24 mouse cellular contexts compared by ENCODE assay signal in the genomic region with DNA sequence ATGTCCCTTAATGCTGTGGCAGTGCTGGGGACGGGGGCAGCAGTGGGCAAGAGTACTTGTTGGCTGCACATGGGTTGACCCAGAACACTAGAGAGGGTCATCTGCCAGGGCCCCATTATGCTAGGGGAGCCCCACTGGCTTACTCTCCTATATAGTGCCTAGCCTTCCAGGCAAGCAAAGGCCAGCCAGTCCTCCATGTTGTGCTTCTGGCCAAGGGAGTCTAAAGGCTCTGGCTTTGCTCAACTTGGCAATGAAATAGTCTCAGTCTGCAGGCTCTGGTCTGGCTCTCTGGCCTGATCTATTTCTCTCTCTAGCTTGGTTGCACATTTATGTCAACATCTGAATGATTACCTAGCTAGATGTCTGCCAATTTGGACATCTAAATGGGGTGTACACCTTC. TPM values are rescaled to one million over a fixed set of nuclear protein-coding genes. Genes with fewer than 3 reads are reported as not detected.
DNase-seq lines count a peak whose midpoint lies in the region; TF ChIP-seq lines count a peak whose summit lies in the region.
"Had no signal": no experiment of that assay in that cellular context is flagged by ENCODE, and none has a peak within 500 bp of the region (broad histone marks: within the 10 kb centered on the region; RNA-seq: fewer than 3 reads in every experiment).

No protein-coding gene starts in this region.

- peak; percentile 43 for DNase-seq in liver, adult 2 months (ENCODE audit: extremely low read depth, low read depth, low spot score)
- DNase-seq in liver = no peak
- DNase-seq in urinary bladder, postnatal 10 days (ENCODE audit: low spot score) = peak; percentile 3
- no peak for DNase-seq in urinary bladder, postnatal 4 days (ENCODE audit: low spot score in 2 of 2)
- no peak for DNase-seq in kidney, postnatal 36 days
- DNase-seq: adrenal gland, adult 8-10 months; adrenal gland, postnatal 14 days; adrenal gland, postnatal 36 days; cerebellum, adult 11-12 months; cerebellum, adult 2 months; cerebellum, adult 9-10 months; cerebellum, postnatal 10 days; cerebellum, postnatal 25 days; forebrain, postnatal 0 days had no signal

- TF ChIP-seq CTCF in liver, adult 2 months (IDR thresholded peaks at IDR 0.05; ENCODE audit: low read depth, low read length) = no peak

- H3K4me1 ChIP-seq in liver, adult 2 months (ENCODE audit: control insufficient read depth, insufficient read depth, low read length) = no peaks in the 10 kb centered on the region
- H3K4me1 ChIP-seq: embryonic facial prominence, embryonic 10.5 days; embryonic facial prominence, embryonic 12.5 days; forebrain, embryonic 13.5 days; forebrain, embryonic 15.5 days had no signal

- H3K36me3 ChIP-seq in liver, adult 2 months (ENCODE audit: control insufficient read depth, insufficient read depth, low read length) = no peaks in the 10 kb centered on the region
- H3K36me3 ChIP-seq: embryonic facial prominence, embryonic 10.5 days; embryonic facial prominence, embryonic 12.5 days; forebrain, embryonic 15.5 days had no signal

- no peaks in the 10 kb centered on the region for H3K79me2 ChIP-seq in liver, adult 2 months (ENCODE audit: control insufficient read depth, insufficient read depth, low read length)

- H3K9ac ChIP-seq in liver, adult 2 months (ENCODE audit: low read depth, low read length) = no peak overlapping the region
- H3K9ac ChIP-seq: embryonic facial prominence, embryonic 12.5 days; forebrain, embryonic 13.5 days; forebrain, embryonic 15.5 days; forebrain, postnatal 0 days had no signal

- no peaks in the 10 kb centered on the region for H3K27me3 ChIP-seq in liver, adult 2 months (ENCODE audit: control insufficient read depth, insufficient read depth, low read length)
- H3K27me3 ChIP-seq: embryonic facial prominence, embryonic 12.5 days; forebrain, embryonic 13.5 days; forebrain, embryonic 15.5 days had no signal

- TF ChIP-seq POLR2A in liver, adult 2 months (IDR thresholded peaks at IDR 0.05; ENCODE audit: extremely low read depth, insufficient read depth, low read length) = no peak

- H3K27ac ChIP-seq in liver, adult 2 months (replicated peaks; ENCODE audit: insufficient read depth, low read depth, low read length) = no peak overlapping the region
- H3K27ac ChIP-seq: embryonic facial prominence, embryonic 10.5 days; embryonic facial prominence, embryonic 12.5 days; forebrain, embryonic 13.5 days; forebrain, embryonic 15.5 days had no signal

- no peak overlapping the region for H3K4me3 ChIP-seq in liver, adult 2 months (ENCODE audit: insufficient read depth, low read depth, low read length)
- H3K4me3 ChIP-seq: embryonic facial prominence, embryonic 10.5 days; embryonic facial prominence, embryonic 12.5 days; forebrain, embryonic 13.5 days; forebrain, embryonic 15.5 days had no signal

- 89% methylated on average over 1 of the region's 1 CpGs for WGBS in liver, adult 2 months

RNA-seq across cellular contexts. Expression of a gene that starts 7.1 kb away (rescaled TPM):
- total RNA-seq in liver, adult 2 months (2014; rRNA removed) = 0.07 TPM in 1 of 2 replicates, not detected in the other
- not detected in 2 replicates for polyA plus RNA-seq in liver, adult 2 months (2012; rRNA removed)
- total RNA-seq: MEL had no signal
- polyA plus RNA-seq: forebrain, embryonic 13.5 days; forebrain, embryonic 15.5 days had no signal

RNA-seq across cellular contexts. Expression of a gene that starts 9.7 kb away (rescaled TPM):
- not detected in 2 replicates for total RNA-seq in liver, adult 2 months (2014; rRNA removed)
- not detected in 2 replicates for polyA plus RNA-seq in liver, adult 2 months (2012; rRNA removed)
- total RNA-seq: adrenal gland, adult 18-20 months; adrenal gland, adult 8-10 months; adrenal gland, postnatal 14 days; adrenal gland, postnatal 36 days; ES-E14; forebrain, postnatal 0 days; MEL had no signal
- polyA plus RNA-seq: cerebellum, adult 2 months; cortical plate, adult 2 months; embryonic facial prominence, embryonic 10.5 days; embryonic facial prominence, embryonic 12.5 days; embryonic facial prominence, embryonic 14.5 days; forebrain, embryonic 11.5 days; forebrain, embryonic 13.5 days; forebrain, embryonic 15.5 days; forebrain, postnatal 0 days had no signal

RNA-seq across cellular contexts. Expression of a gene that starts 40.3 kb away (rescaled TPM):
- total RNA-seq in liver, adult 2 months (2014; rRNA removed) = not detected in 2 replicates
- polyA plus RNA-seq in liver, adult 2 months (2012; rRNA removed) = not detected in 2 replicates
- total RNA-seq: adrenal gland, adult 18-20 months; adrenal gland, adult 8-10 months; adrenal gland, postnatal 14 days; adrenal gland, postnatal 36 days; ES-E14; forebrain, postnatal 0 days; MEL had no signal
- polyA plus RNA-seq: cerebellum, adult 2 months; cortical plate, adult 2 months; embryonic facial prominence, embryonic 10.5 days; embryonic facial prominence, embryonic 12.5 days; embryonic facial prominence, embryonic 14.5 days; forebrain, embryonic 11.5 days; forebrain, embryonic 13.5 days; forebrain, embryonic 15.5 days; forebrain, postnatal 0 days had no signal

RNA-seq across cellular contexts. Expression of a gene that starts 59.4 kb away (rescaled TPM):
- total RNA-seq in liver, adult 2 months (2014; rRNA removed) = under 0.01 TPM in 1 of 2 replicates, not detected in the other
- polyA plus RNA-seq in liver, adult 2 months (2012; rRNA removed) = not detected in 2 replicates
- total RNA-seq: MEL had no signal
- polyA plus RNA-seq: cortical plate, adult 2 months; embryonic facial prominence, embryonic 10.5 days; embryonic facial prominence, embryonic 14.5 days; forebrain, embryonic 11.5 days had no signal

Comparison
In these comparisons a context has a peak if more than half of its experiments do, and no peak if none do; other contexts are left out.
1. DNase-seq: peak in liver, adult 2 months (single experiment) and urinary bladder, postnatal 10 days (single experiment); none in liver (single experiment), urinary bladder, postnatal 4 days (0 of 2) and kidney, postnatal 36 days (0 of 2).